Mouse (Mus musculus) B cell, adult 2 months (primary cell): ENCODE results near the gene Srsf3.
"Not testable (repeated sequence)": the region's sequence is repeated elsewhere in the genome, so short reads cannot be mapped to it uniquely, and the experiment has no call there.

ENCODE experiments used
- DNase-seq, 2 experiments: peaks; one replicate each; pipeline ENCODE4 v3.0.0; 2022

The Srsf3 gene

DNA sequence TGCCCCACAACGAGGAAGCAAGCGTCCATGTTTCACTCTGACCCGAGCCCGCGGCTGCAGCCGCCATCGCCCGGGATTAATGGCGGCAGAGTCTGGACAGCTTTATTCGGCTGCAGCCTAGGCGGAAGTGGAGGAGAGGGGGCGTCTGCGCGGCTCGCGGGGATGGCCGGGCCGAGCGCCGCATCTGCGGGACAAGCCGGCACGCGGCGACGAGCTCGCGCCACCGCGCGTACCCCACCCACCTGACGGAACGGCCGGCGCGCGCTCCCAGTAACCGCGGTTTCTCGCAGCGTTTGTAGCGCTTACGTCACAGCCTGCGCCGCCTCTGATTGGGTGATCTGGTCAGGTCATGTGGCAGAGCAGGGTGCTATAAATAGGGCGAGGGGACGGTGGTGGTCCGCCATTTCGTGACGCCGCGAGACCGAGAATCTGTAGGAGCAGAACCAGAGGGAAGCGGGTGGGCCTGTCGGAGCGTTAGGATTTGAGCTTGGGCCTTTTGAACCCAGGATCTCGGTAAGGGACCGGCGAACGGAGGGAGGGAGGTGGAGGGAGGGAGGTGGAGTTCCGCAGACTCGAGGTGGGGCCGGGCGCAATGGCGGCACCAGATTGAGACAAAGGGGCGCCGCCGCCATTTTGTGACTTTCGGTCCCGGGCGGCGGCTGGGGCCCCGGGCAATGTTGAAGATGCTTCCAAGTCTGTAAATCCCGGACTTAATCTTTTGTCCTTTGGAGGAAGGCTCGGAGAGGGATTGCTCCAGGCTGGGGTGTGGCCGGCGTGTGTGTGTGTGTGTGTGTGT is at the start of gene Srsf3:
TSS of gene Srsf3 (plus strand) at position 355 of the 796 bp plus-strand sequence.
- peak; percentile 97 for DNase-seq

DNA sequence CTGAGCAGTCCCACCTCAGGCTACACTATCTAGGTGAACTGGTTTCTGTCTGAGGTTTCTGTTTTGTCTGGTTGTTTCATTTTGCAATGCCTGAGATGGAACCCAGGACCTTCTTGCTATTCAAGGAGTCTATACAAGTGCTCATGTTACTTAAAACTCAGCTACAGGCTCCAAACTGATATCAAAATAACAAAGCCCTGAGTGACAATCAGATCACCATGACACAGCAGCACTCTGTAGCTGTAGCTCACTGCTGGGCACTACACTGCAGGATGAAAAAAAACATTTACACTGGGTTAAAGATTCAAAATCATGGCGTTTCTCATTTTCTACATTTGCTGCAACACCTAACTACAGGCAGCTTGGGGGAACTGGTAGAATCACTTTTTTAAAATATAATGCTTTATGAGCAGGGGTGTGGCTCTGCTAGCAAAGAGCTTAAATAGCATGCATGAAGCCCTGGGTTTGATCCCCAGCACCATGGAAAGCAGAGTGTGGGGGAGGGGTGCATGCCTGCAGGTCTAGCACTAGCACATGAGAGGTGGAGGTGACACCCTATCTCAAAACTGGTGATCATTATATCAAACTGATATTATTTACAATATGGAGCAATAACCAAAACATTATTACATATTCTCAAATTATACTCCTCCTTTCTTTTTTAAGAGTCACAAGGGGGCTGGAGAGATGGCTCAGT is 47.6 kb upstream of the Srsf3 start:
- no peak for DNase-seq

DNA sequence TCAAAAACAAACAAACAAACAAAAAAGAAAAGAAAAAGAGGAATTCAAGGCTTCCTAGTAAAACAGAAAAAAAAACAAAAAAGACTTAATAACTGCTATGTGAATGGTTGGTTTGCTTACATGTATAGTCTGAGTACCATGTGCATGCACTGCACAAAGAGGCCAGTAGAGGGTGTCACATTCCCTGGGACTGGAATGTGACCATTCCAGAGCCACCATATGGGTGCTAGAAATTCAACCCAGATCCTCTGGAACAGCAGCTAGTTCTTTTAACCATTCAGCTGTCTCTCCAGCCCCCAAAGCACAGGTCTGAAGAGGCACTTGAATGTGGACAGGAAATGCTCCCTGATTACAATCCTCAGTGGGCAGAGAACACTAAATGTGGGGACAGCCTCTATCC is 45.6 kb upstream of the Srsf3 start:
- DNase-seq: peak in 1 of 2 experiments; percentile 17

DNA sequence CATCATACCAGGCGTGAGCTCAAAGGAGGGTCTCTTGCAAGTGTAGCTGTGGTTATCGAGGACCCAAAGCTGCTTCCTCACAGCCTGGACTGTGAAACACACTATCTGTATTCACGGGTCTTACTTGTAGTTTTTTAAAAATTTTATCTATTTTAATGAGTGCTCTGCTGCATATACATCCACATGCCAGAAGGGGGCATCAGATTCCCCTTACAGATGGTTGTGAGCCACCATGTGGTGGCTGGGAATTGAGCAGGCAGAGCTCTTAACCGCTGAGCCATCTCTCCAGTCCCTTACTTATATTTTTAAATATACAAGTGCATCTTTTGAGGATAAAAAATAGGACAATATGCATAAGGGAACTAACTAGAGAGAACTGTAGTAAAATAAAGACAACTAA is 44.7 kb upstream of the Srsf3 start:
- peak; percentile 70 to 72 for DNase-seq

DNA sequence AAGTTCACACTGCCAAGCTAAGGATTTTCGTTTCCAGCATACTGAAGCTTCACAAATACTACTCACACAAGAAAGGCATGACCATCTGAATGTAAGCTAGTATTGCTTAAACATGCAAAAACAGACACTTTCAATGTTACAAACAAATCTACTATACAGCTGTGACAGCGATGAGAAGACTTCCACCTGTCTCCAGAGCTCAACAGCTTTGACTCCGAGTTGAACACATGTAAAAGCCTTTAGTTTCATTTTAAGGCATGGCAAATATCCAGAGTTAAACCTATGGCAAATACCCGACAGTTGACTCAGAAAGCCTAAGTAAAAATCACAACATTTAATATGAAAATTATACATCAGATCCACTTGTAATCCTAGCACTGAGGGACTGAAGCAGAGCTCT is 44.1 kb upstream of the Srsf3 start:
- DNase-seq: no peak

DNA sequence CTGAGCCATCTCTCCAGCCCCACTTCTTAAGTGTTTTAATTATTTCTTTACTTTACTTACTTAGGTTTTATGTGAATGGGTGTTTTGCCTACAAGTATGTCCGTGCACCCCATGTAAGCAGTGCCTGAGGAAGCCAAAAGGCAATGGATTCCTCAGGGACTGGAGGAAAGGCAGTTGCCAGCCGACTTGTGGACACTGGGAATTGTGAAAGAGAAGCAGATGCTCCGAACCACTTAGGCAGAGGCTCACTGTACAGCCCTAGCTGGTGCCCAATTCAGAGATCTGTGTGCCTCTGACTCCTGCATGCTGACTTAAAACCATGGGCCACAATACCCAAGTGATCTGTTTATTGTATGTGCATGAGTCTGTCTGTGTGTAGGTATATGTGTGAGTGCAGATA is 43.4 kb upstream of the Srsf3 start:
- no peak for DNase-seq

DNA sequence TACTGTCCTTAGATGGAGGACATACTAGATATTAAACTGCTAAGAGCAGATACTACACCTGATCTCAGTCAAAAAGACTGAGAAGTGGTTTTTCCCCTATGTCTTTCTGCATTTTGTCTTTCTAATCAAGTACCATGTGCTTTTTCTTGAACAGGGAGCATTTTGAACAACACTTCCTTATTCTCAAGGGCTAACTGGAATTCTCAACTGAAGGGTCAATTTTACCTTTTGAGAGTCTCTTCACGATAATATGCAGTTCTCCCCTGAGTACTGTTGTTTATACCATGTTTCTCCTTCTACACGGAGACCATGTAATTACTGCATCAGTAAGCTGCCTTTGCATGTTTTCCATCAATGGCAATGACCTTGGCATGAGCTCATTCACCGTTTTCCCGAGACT is 42.4 kb upstream of the Srsf3 start:
- no peak for DNase-seq

DNA sequence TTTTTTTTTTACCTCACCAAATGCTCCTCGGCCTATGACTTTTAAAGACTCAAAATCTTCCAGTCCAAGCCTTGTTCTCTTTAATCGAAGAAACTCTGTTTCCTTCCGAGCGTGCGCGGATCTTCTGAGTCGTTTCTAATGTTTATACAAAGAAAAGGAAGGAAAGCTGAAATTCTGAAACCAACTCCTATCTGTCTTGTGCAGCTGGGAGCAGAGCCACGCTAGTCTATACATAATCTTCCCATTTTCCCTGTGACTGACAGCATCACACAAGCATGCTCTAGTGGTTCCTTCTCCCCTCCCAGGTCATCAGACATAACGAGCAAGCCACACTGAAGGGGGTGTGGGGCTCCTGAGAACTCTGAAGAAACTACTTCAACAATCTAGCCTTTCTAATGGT is 41.1 kb upstream of the Srsf3 start:
- DNase-seq: no peak

DNA sequence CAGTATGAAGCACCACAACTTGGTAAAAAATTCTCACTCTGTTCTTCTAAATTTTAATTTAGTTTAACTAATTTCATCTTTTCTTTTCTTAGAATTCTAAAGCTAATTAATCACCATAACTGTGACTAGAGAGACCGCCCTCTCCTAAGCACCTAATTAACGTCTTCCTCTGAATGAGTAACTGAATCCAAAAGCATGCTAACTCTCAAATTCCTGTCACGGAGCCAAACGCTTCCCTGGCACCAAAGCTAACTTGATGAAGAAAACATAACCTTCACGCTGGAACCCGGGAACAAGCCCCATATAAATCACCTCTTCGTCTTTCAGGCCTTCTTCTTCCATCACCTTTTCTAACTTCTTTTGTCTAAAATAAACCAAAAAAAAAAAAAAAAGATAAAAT is 40.3 kb upstream of the Srsf3 start:
- no peak for DNase-seq

DNA sequence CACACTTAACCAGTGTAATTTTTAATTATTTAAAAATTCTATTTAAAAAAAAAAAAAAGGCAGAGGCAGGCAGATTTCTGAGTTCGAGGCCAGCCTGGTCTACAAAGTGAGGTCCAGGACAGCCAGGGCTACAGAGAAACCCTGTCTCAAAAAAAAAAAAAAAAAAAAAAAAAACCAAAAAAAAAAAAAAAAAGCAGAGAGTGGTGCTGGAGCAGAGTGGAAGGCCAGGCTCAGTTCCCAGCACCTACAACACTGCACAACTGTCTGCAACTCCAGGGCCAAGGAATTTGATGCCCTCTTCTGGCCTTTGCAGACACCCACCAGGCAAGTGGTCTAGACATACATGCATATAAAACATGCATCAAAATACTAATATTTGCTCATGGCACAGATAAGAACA is 39.4 kb upstream of the Srsf3 start:
- DNase-seq: not testable (repeated sequence)

DNA sequence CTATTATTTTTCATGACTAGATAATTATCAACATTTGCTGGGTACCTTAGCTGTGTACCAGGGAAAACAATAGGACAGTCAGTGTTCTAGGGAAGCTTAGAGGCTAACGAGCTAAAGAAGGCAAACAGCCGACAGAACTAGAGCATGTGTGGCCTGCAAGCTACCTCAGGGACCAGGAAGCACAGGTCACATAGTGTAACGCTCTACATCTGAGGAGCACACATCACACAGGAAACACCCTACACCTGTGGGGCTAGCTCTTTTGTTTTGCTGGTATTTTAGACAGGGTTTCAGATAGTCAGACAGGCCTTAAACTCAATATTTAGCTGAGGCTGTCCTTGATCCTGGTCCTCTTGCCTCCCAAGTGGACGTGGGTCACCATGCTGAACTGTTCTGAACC is 37.8 kb upstream of the Srsf3 start:
- no peak for DNase-seq

DNA sequence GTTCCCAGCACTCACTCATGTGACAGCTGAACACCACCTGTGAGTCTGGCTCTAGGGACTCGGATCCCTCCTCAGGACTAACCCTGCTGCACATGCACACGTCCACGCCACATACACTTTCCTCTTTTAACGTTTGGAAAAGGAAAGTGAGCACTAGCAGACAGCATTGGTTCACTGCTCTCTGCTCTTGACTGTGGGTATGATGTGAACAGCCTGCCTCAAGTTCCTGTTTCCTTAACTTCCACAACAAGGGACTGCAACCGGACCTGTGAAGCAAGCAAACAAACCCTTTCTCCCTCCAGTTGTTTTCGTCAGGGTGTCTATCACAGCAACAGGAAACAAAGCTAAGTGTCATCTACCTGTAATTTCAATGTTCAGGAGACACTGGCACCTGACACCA is 32.0 kb upstream of the Srsf3 start:
- DNase-seq: peak; percentile 19 to 32

DNA sequence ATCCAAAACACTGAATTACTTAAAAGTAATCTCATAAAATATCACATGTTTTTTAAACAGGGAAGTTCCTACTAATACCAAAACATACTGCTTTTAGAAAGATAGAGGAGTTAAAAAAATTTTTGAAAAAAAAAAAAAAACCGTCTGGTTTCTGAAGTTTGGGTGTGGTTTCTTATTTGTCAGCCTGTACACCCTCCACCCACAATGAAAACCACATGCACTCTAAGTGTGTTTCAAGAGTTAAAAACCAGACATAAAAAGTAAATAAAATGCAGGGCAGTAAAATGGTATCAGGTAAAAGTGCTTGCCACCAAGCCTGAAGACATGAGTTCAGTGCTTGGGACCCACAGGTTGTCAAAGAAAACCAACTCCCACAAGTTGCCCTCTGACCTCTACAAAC is 28.7 kb upstream of the Srsf3 start:
- DNase-seq: no peak

DNA sequence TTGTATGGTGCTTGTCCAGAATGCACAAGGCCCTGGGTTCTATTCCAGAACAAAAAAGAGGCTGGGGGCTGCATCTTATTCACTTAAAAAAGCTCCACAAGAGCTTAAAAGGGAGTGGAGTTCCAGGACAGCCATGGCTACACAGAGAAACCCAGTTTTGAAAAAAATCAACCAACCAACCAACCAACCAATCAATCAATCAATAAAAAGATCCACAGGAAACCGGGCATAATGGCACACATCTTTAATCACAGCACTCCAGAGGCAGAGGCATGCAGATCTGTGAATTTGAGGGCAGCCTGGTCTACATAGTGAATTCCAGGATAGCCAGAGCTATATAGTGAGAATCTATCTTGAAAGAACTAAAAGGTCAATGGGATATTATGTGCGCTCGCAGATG is 27.4 kb upstream of the Srsf3 start:
- DNase-seq: no peak

DNA sequence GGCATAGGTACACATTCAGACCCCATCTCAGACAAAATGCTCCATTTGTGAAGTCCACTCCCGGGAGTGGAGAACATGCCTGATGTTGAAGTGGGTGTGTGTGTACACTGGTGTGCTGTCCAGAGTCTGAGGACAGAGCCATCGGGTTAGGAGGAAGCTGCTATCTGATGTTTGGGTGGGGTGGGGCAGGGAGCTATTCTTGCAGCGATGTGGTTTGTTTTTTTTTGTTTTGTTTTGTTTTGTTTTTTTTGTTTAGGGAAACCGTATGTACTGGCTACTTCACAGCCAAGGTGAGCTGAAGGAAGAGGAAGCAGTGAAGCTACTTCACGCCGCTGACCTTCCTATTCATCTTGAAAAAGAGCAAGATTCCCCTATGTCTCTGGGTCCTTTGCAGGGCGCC is 25.6 kb upstream of the Srsf3 start:
- DNase-seq: peak; percentile 8 to 20

DNA sequence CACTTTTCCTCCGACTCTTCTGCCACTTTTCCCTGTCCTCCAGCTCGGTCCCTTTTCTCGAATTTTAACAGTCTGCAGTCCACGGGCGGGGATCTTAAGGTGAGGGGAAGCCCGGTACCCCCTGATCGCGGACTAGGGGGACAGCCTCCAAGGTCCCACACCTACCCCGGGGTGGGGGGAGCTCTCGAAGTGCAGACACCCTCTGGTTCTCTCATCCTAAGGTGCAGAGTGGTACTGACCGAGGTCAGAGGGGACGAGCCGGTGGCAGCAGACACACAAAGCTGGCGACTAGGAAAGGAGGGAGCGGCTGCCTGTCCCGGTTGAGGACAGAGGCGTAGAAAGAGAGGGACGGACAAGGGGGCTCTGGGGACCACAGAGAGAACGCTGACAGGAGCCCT is 25.2 kb upstream of the Srsf3 start:
- no peak for DNase-seq

DNA sequence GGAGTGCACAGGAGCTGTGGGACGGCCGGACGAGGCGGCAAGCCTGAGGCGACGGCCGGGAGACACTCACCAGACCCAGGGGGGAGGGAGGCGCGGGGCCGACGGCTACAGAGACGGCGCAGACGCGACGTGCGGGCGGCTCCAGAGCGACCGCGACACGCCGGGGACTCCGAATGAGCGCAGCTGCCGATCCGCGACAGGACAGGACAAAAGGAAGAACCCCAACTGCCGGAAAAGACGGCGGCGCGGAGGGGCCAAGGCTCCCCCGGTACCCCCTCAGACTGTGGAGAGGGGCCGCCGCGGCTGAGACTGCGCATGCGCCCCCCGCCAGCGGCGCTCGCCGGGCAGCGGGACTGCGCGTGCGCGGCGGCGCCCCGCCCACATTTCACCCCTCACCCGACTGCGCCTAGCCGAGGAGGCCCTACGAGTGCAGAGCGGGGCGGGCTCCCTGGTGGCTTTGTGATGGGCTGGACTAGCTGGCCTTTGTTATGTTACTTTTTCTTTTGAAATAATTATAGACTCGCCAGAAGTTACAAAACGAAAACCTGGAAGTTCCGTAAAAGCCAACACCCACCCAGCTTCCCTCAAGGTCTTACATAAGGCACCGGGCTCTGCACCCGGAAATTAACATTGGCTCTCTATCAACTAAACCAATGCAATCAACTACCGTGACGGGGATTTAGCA is 24.6 kb upstream of the Srsf3 start, which contains the start of gene Stk38:
TSS of gene Stk38 (minus strand) at position 355 of the 685 bp plus-strand sequence.
- DNase-seq: peak; percentile 96 to 98

DNA sequence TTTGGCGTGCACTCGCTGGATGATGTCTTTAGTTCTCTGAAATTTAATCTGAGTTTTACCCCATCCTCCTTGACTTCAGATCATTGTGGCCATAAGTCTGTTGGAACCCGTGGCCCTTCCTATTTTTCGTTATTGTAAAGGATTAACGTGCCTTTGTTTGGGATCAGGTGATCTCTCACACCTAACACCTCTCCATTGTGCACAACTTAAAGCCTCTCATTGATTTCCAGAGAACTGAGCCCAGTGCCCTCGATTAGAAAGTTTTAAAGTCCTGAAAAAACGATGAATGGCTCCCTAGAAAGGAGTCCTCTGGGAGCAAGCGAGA is 24.1 kb upstream of the Srsf3 start:
- no peak for DNase-seq

DNA sequence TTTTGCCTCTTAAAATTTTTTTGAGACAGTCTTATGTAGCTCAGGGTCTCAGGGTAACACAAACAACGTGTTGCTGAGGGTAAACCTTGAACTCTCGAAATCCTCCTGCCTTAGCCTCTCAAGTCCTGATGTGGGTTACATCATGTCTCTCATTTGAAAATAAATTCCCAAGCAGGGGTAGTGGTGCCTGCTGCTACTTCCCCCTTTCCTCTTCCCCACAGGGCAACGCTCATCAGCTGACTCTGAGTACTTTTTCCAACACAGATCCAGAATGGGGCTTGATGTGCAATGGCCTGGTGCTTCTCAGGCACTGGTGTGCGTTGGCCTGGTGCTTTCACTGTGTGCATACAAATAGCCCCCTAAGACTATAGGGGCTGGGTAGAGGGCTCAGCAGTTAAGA is 23.2 kb upstream of the Srsf3 start:
- DNase-seq: no peak

DNA sequence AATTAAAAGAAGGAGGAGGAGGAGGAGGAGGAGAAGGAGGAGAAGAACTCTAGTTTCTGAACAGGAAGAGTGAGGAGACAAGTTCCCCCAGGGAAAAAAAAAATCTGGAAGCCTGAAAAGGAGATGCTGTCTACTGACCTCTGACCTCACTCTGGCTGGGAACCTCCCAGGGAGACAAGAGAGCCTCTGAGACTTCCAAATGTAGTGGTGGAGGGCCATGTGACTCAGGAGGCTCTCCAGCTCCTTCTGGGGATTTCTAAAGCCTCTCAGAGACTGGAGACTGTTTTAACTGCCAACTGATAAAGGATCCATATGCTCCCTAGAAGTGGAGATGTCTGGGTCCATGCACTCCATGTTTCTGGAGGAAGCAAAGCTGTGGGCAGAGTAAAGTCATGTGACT is 18.2 kb upstream of the Srsf3 start:
- no peak for DNase-seq

DNA sequence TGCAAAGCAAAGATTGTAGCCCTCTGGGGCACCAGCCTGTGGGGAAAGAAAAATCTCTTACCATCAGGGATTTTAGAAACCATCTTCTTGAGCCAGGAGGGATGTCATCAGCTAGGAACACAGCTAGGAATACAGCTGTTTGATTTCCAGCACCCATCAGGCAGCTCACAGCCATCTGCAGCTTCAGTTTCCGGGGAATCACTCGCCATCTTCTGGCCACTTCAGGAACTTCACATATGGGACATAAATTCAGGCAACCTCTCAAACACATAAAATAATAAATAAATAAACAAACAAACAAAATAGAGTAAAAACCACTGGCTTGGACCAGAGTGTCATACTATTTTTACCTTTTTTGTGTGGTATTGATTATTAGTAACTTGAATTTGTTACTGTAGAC is 16.8 kb upstream of the Srsf3 start:
- DNase-seq: peak; percentile 78 to 80

DNA sequence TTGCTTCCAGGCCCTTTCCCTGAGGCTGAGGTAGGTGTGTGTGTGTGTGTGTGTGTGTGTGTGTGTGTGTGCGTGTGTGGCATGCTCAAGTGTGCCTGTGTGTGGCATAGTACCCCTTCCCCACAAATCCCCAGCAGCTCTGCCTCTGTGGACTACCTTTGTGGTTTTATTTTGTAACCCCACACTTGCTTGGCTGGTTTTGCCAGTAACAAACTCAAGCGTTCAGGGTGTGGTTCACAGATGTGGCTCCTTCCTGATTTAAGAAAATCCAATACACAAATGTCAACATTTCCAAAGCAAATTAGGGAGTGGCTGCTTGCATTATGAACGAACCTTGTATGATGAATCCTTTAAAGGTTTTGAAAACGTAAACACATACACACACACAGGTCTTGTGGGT is 15.7 kb upstream of the Srsf3 start:
- DNase-seq: no peak

DNA sequence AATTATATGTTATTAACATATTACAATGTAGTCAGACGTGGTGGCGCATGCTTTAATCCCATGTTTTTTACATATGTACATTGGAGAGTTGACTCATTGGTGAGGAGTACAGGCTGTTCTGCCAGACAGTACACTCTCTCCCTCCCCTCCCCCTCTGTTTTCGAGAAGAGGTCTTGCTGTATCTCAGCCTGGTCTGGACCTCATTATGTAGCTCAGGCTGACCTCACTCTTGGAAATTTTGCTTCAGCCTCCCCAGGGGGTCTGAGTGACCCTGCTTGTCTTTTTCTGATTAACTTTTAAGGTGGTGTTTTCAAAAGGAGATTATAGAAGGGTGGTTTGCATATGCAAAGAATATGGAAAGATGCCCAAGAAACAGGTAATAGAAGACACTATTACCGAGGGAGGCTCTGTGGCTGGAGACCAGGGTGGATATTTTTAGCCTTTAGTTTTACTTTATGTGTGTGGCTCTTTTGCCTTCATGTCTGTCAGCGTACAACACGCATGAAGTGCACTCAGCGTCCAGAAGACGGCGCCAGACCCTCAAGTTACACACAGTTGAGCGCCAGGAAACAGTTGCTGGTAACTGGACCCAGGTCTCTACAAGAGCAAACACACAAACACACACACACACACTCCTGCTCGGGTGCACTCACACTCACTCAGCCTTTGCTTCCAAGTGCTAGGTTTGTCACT is 14.0 kb upstream of the Srsf3 start:
- DNase-seq: peak; percentile 41 to 46

DNA sequence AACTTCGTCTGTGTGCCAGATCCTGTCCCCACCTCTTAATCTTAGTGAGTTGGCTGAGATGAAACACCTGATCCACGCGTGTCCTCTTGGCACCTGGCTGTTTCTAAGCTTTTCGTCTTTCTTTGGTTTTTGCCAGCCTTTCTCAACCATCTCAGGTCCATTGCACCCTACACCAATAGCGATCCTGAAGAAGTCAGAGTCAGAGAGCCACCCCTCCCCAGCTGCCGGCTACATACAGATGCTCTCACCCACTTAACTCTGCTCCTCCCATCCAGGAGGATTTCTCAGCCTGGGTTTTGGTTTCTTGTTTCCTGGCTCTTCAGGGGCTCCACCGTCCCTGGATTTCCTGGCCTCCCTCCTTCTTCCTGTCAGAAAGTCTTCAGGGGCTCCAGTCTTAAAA is 13.0 kb upstream of the Srsf3 start:
- no peak for DNase-seq
